Mouse (Mus musculus): ENCODE data around the gene Cenpm.

DNA sequence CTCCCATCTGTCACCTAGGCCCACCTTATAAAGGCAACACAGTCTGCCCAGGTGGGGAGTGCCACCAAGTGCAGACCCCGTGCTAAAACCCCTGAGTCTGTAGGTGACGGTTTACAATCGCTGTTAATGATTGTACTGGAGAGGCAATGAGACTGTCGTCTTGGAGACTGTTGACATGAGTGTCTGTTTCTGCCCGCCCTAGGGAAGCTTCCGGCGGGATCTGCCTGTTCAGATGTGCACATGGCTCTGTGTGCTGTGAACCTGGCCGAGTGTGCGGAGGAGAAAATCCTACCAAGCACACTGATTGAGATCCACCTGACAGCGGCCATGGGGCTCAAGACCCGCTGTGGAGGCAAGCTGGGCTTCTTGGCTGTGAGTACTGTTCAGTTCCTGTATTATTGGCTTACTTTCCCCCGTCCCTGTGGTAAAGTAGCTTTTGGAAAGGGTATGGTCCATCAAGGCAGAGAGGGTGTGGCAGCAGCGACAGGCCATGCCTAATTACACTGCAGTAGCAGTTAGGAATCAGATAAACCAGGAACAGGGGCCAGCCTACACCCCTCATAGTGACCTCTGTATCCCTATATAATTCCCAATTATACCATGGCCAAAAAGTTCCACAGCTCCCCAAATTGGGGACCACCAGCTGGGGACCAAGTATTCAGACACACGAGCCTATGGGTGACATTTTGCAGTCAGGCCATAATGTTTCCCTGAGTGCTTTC, 59.3 kb downstream of the Cenpm start:
- TF ChIP-seq MAX (IDR thresholded peaks at IDR 0.05) (no peak), CEBPB (IDR thresholded peaks at IDR 0.05; ENCODE audit: low read depth) (no peak)
